Mouse (Mus musculus): ENCODE measurements around the gene Ngdn. TPM values are rescaled to one million over a fixed set of nuclear protein-coding genes. Genes with fewer than 3 reads are reported as not detected.
"Not testable (repeated sequence)": the region's sequence is repeated elsewhere in the genome, so short reads cannot be mapped to it uniquely, and the experiment has no call there.

Ngdn gene
- polyA plus RNA-seq, 1 experiment from 2014 or later = 97.5 TPM

DNA sequence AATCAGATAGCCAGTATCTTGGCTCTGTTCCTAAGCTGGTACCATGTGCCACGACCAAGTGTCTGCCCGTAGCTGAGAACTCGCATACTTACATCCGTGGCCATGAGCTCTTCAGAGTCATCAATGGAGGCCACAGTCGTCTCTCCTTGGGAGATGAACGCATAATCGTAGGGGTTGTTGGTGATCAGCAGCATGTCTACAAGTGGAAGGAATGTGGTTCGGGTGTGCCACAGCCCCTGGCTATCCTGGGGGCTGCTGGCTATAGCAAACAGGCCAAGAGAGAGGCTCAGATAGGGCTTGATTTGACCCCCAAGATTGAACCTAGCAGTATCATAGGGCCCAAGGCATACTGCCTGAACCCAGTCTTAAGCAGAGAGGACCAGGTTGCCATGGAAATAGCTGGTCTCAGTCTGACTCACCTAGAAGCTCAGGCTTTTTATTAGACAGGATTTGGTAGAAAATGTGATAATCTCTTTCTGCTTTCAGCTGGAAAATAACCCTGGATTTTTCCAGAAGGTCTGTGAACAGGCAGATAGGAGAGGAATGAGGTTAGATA is 25.3 kb upstream of the Ngdn start:
- WGBS = 92% methylated on average over 8 of the region's 8 CpGs

GRCm38 (mm10) chr14:54992196-54992595 is 23.1 kb upstream of the Ngdn start:
- DNase-seq (ENCODE audit: low spot score) = no peak
- 89% methylated on average over 10 of the region's 10 CpGs for WGBS

More for the DNA sequence above, 25.3 kb upstream of the Ngdn start:
- no peak overlapping the region for H3K27ac ChIP-seq
- peaks cover 8% of the 10 kb centered on the region; the same call in 1 of the 2 replicates for H3K4me1 ChIP-seq
- no peaks in the 10 kb centered on the region for H3K27me3 ChIP-seq (ENCODE audit: low read depth, poor library complexity, severe bottlenecking)
- no peak overlapping the region for H3K4me3 ChIP-seq
- no peaks in the 10 kb centered on the region for H3K36me3 ChIP-seq
- no peak for DNase-seq (ENCODE audit: low spot score)
- H3K9me3 ChIP-seq (replicated peaks) = no peaks in the 10 kb centered on the region

DNA sequence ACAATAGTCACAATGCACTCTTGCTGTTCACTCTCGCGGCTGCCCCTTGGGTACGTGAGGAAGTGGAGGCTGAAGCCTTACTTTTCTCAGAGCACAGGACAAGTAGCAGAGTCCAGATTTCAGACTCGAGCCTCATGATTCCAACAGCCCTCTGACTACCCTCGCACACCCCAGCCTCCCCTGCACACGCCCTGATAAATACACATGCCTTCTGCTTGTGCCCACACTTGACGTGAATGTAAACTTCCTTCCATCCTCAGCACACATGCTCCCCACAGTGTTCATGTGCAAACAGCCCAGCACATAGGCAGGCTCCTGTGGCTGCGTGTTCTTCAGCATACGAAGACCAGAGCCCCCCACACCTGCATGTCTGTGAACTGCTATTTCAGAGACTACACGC is 21.6 kb upstream of the Ngdn start:
- Histone ChIP-seq H3K36me3 (no peaks in the 10 kb centered on the region), H3K4me1 (peaks cover 26% of the 10 kb centered on the region), H3K27me3 (ENCODE audit: low read depth, poor library complexity, severe bottlenecking) (no peaks in the 10 kb centered on the region), H3K9me3 (replicated peaks) (no peaks in the 10 kb centered on the region), H3K27ac (no peak overlapping the region), H3K4me3 (no peak overlapping the region)
- no peak for DNase-seq (ENCODE audit: low spot score)
- WGBS = 82% methylated on average over 10 of the region's 10 CpGs

More at GRCm38 (mm10) chr14:54992196-54992595, 23.1 kb upstream of the Ngdn start:
- H3K4me1 ChIP-seq = peaks cover 24% of the 10 kb centered on the region
- H3K27me3 ChIP-seq (ENCODE audit: low read depth, poor library complexity, severe bottlenecking) = no peaks in the 10 kb centered on the region
- H3K4me3 ChIP-seq = no peak overlapping the region
- H3K9me3 ChIP-seq (replicated peaks) = no peaks in the 10 kb centered on the region
- no peak overlapping the region for H3K27ac ChIP-seq
- H3K36me3 ChIP-seq = no peaks in the 10 kb centered on the region

DNA sequence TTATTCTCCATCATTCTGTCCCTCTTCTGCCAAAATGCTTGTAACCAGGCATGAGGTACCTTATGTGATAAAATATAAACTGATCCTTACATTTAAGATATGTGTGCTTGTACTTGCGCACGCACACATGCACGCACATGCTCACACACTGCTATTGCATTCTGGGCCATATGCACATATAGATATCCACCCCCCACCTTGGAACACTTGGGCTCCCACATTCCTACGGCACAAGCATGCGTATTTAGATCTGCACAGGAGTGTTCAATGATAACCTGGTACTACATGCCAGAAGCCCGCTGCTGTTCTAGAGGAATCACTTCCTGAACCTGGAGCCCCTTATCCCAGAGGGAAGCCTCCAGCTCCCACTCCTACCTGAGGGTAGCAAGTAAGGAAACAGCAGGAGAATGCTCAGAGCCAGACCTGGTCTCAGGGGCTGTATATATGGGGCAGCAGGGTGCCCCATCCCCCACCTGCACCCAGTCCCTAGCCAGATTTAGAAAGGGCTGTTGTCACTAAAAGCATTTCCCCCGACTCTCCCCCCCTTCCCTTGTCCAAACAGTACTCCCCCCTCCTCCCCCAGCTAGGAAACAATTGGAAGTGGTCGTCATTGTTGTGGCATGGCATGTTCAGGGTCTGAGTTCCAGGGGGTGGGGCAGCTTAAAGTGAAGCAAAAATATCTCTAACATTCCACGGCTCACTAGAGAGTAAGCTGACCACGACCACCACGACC is 21.0 kb upstream of the Ngdn start, which contains the start of gene Myh7:
Myh7 (minus strand) TSS at position 491 of the 733 bp plus-strand sequence.
- H3K9me3 ChIP-seq (replicated peaks) = no peaks in the 10 kb centered on the region
- peaks cover 26% of the 10 kb centered on the region for H3K4me1 ChIP-seq
- 68% methylated on average over 11 of the region's 11 CpGs for WGBS
- H3K27me3 ChIP-seq (ENCODE audit: low read depth, poor library complexity, severe bottlenecking) = no peaks in the 10 kb centered on the region
- H3K4me3 ChIP-seq = no peak within 1 kb of the TSS
- H3K36me3 ChIP-seq = no peaks in the 10 kb centered on the region
- no peak for DNase-seq (ENCODE audit: low spot score)
- H3K27ac ChIP-seq = peak within 1 kb of the TSS; percentile 47; the same call in 1 of the 2 replicates

DNA sequence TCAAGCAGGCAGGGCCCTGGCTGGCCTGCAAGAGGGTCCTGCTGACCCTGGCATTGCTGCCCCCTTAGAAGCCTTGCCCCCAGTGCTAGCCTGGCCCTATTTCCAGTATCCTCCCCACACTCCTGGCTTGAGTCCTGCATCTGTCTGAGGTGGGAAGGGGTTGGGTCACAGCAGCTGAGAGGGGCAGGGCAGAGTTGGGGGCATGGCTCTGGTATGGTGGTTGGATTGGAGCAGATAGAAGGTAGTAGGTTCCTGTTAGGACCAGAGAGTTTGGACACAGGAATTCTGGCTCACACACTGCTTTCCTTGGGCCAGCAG is 20.4 kb upstream of the Ngdn start:
- H3K4me3 ChIP-seq = no peak overlapping the region
- no peaks in the 10 kb centered on the region for H3K9me3 ChIP-seq (replicated peaks)
- no peaks in the 10 kb centered on the region for H3K27me3 ChIP-seq (ENCODE audit: low read depth, poor library complexity, severe bottlenecking)
- 0 out of 2 replicates have a peak overlapping the region, but pooled peaks have one; percentile 47 for H3K27ac ChIP-seq
- no peak for DNase-seq (ENCODE audit: low spot score)
- no peaks in the 10 kb centered on the region for H3K36me3 ChIP-seq
- H3K4me1 ChIP-seq = peaks cover 26% of the 10 kb centered on the region

- WGBS = 64% methylated on average over 14 of the region's 14 CpGs
- H3K27ac ChIP-seq = peak overlapping the region; percentile 47; the same call in 1 of the 2 replicates
- H3K4me1 ChIP-seq = peaks cover 26% of the 10 kb centered on the region
- no peaks in the 10 kb centered on the region for H3K27me3 ChIP-seq (ENCODE audit: low read depth, poor library complexity, severe bottlenecking)
- no peak for DNase-seq (ENCODE audit: low spot score)
- H3K4me3 ChIP-seq = no peak overlapping the region
- H3K36me3 ChIP-seq = no peaks in the 10 kb centered on the region
- no peaks in the 10 kb centered on the region for H3K9me3 ChIP-seq (replicated peaks)
Measured at GRCm38 (mm10) chr14:54995457-54996138, 19.7 kb upstream of the Ngdn start.

DNA sequence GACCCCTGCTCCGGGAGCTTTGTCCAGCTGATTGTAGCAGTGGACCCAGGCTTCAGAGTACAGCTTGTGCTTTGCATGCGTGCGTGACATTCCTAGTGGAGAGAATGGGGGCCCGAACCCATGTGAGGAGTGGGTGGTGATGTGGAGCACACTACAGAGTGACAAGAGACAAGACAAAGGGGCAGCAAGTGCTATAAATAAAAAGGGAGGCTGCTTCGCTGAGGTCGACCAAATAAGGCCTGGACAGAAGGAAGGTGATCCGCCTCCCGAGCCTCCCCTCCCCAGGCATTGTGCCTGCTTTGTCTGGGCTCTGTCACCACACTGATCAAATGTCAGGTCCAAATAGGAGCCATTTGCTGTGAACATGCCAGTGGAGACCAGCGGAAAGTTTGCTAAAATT is 18.5 kb upstream of the Ngdn start:
- DNase-seq (ENCODE audit: low spot score) = no peak
- peaks cover 26% of the 10 kb centered on the region for H3K4me1 ChIP-seq
- WGBS = 60% methylated on average over 9 of the region's 9 CpGs

GRCm38 (mm10) chr14:54997297-54997696 is 18.0 kb upstream of the Ngdn start:
- Histone ChIP-seq H3K36me3 (no peaks in the 10 kb centered on the region), H3K9me3 (replicated peaks) (no peaks in the 10 kb centered on the region), H3K27me3 (ENCODE audit: low read depth, poor library complexity, severe bottlenecking) (no peaks in the 10 kb centered on the region), H3K4me1 (peaks cover 28% of the 10 kb centered on the region), H3K4me3 (no peak overlapping the region), H3K27ac (peak overlapping the region; percentile 36; the same call in 1 of the 2 replicates)
- no peak for DNase-seq (ENCODE audit: low spot score)
- WGBS = 70% methylated on average over 4 of the region's 4 CpGs

More for the DNA sequence above, 18.5 kb upstream of the Ngdn start:
- H3K27me3 ChIP-seq (ENCODE audit: low read depth, poor library complexity, severe bottlenecking) = no peaks in the 10 kb centered on the region
- no peak overlapping the region for H3K4me3 ChIP-seq
- no peaks in the 10 kb centered on the region for H3K9me3 ChIP-seq (replicated peaks)
- no peaks in the 10 kb centered on the region for H3K36me3 ChIP-seq
- peak overlapping the region; percentile 36; the same call in 1 of the 2 replicates for H3K27ac ChIP-seq

GRCm38 (mm10) chr14:54998680-54999079 is 16.6 kb upstream of the Ngdn start:
- Histone ChIP-seq H3K27me3 (ENCODE audit: low read depth, poor library complexity, severe bottlenecking) (no peaks in the 10 kb centered on the region), H3K36me3 (no peaks in the 10 kb centered on the region), H3K4me1 (peaks cover 33% of the 10 kb centered on the region), H3K9me3 (replicated peaks) (no peaks in the 10 kb centered on the region), H3K4me3 (no peak overlapping the region), H3K27ac (no peak overlapping the region)
- no peak for DNase-seq (ENCODE audit: low spot score)

DNA sequence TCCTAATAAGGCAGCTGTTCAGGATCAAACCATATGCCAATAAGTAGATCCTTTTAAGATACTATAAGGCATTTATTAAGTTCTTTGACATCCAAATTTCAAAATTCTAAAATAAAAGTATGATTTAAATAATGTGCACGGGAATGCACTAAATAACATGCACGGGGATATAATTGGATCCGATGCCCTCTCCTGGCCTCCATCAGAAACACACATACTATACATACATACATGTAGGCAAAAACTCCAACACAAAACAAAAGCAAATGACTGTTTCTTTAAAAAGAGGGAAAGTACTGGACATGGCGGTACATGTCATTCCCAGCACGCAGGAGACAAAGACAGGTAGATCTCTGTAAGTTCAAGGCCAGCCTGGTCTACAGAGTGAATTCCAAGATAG is 15.4 kb upstream of the Ngdn start:
- WGBS = 92% methylated on average over 5 of the region's 5 CpGs
- peaks cover 26% of the 10 kb centered on the region for H3K4me1 ChIP-seq
- DNase-seq (ENCODE audit: low spot score) = not testable (repeated sequence)

DNA sequence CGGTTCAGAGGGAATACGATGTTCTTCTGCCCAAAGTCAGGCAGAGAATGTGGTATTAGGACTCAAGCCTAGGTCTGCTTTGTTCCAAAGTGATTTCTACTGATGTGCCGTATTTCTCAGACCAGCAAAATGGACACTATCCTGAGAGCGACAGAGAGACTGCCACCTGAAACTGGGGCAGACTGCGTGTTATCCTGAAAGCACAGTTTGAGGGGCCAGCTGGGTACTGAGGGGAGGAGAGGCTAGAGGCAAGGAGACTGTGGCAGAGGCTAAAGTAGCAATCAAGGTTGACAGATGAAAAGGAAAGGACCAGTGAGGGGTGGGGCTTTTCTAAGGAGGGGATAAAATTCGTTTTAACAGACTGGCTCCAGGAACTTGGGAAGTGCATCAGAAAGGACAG is 14.4 kb upstream of the Ngdn start:
- H3K27me3 ChIP-seq (ENCODE audit: low read depth, poor library complexity, severe bottlenecking) = no peaks in the 10 kb centered on the region
- H3K9me3 ChIP-seq (replicated peaks) = no peaks in the 10 kb centered on the region
- WGBS = 85% methylated on average over 6 of the region's 6 CpGs
- H3K4me3 ChIP-seq = no peak overlapping the region
- H3K4me1 ChIP-seq = peaks cover 16% of the 10 kb centered on the region
- DNase-seq (ENCODE audit: low spot score) = no peak
- H3K27ac ChIP-seq = no peak overlapping the region
- H3K36me3 ChIP-seq = no peaks in the 10 kb centered on the region

More for the DNA sequence above, 15.4 kb upstream of the Ngdn start:
- H3K27ac ChIP-seq; H3K27me3 ChIP-seq (ENCODE audit: low read depth, poor library complexity, severe bottlenecking); H3K9me3 ChIP-seq (replicated peaks); H3K36me3 ChIP-seq; H3K4me3 ChIP-seq: not testable (repeated sequence)

GRCm38 (mm10) chr14:55001446-55001845 is 13.8 kb upstream of the Ngdn start:
- Histone ChIP-seq H3K27me3 (ENCODE audit: low read depth, poor library complexity, severe bottlenecking) (no peaks in the 10 kb centered on the region), H3K4me1 (peaks cover 15% of the 10 kb centered on the region), H3K36me3 (no peaks in the 10 kb centered on the region), H3K4me3 (no peak overlapping the region), H3K27ac (no peak overlapping the region), H3K9me3 (replicated peaks) (no peaks in the 10 kb centered on the region)
- WGBS = 100% methylated on average over 2 of the region's 2 CpGs
- no peak for DNase-seq (ENCODE audit: low spot score)

All from limb, embryonic 10.5 days (tissue).